Mouse (Mus musculus): ENCODE data around the gene Anks1.

Anks1 gene

DNA sequence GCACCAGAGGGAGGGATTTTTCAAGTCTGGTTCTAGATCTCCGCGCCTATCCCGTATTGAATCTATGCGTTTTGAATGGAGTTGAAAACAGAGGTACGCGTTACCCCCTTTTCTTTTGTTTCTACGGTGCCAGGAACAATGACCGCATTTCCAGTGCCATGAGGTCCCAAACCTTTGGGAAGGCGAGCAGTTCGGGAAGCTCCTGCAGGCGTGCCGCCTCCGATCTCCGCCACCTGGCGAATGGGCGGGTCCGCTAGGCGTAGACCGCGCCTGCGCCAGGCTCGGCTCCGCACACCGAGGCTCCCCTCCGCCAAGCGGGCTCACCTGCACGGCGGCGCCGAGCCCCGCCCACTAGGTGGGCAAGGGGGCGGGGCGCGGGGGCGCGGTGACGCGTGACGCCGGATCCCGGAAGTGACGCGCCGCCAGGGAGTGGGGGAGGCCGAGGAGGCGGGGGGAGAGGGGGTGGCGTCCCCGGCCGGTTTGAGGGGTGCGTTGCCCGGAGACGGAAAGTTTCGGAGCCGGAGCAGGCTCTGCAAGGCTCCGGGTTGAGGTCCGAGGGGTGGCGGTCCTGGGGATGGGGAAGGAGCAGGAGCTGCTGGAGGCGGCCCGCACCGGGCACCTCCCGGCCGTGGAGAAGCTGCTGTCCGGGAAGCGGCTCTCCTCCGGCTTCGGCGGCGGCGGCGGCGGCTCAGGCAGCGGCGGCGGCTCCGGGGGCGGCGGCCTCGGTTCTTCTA lies at the start of gene Anks1:
TSS of gene Anks1 (plus strand) at position 419 of the 734 bp plus-strand sequence.
- peak; percentile 61 for DNase-seq (ENCODE audit: low read depth, low spot score)

GRCm38 (mm10) chr17:27865461-27865860 lies 43.6 kb upstream of the Anks1 start:
- DNase-seq (ENCODE audit: low read depth, low spot score) = no peak

GRCm38 (mm10) chr17:27866737-27867136 lies 42.4 kb upstream of the Anks1 start:
- DNase-seq (ENCODE audit: low read depth, low spot score) = no peak

GRCm38 (mm10) chr17:27871851-27872250 lies 37.3 kb upstream of the Anks1 start:
- DNase-seq (ENCODE audit: low read depth, low spot score) = no peak

GRCm38 (mm10) chr17:27873583-27873982 lies 35.5 kb upstream of the Anks1 start:
- no peak for DNase-seq (ENCODE audit: low read depth, low spot score)

GRCm38 (mm10) chr17:27874510-27874909 lies 34.6 kb upstream of the Anks1 start:
- no peak for DNase-seq (ENCODE audit: low read depth, low spot score)

GRCm38 (mm10) chr17:27881518-27881917 lies 27.6 kb upstream of the Anks1 start:
- peak; percentile 24 for DNase-seq (ENCODE audit: low read depth, low spot score)

DNA sequence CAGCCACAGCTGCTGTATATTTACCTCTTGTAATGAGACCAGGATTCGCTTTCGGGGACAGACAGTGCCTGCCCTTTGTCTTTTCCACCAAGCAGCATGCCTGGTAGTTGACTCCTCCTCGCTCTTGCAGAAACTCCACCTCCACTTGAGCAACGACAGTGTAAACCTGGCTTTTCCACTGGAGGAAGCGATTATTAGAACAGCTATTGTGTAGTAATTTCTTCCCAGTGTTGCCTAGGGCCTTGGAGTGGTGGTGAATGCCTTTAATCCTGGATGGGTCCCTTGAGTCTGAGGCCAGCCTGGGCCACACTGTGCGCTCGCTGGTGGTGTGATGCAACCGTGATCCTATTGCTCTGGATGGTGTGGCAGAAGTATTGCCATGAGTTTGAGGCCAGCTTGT lies 26.0 kb upstream of the Anks1 start:
- no peak for DNase-seq (ENCODE audit: low read depth, low spot score)

GRCm38 (mm10) chr17:27883994-27884393 lies 25.1 kb upstream of the Anks1 start:
- DNase-seq (ENCODE audit: low read depth, low spot score) = no peak

- DNase-seq (ENCODE audit: low read depth, low spot score) = peak; percentile 27
These were observed 22.5 kb upstream of the Anks1 start for GRCm38 (mm10) chr17:27886499-27887210.

- DNase-seq (ENCODE audit: low read depth, low spot score) = peak; percentile 92
These were observed 1.4 kb upstream of the Anks1 start for GRCm38 (mm10) chr17:27907512-27908205.

DNA sequence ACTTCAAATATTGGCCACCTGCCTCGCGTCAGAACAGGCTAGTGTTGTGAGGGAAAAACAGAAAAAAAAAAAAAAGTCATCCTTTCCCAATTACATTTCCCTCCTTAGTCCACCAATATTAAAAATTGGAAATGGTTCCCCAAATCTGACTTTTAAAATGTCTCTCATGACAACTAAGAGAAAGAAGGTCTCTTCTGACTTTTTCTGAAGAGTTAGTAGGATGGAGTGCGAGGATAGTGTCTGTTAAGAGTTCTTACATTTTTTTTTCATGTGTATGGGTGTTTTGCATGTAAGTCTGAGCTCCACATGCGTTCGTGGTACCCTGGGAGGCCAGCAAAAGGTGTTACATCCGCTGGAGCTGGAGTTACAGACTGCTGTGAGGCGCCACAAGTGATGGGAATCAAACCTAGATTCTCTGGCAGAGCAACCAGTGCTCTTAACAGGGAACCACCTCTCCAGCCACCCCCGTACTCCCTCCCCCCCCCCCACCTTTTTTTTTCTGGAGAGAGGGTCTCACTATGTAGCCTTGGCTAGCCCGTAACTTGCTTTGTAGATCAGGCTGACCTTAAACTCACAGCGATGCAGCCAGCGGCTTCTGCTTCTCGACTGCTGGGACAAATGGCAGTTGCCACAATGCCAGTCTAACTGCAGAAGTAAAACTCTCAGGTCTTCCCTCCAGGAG lies 759 bp upstream of the Anks1 start:
- peak; percentile 32 for DNase-seq (ENCODE audit: low read depth, low spot score)

DNA sequence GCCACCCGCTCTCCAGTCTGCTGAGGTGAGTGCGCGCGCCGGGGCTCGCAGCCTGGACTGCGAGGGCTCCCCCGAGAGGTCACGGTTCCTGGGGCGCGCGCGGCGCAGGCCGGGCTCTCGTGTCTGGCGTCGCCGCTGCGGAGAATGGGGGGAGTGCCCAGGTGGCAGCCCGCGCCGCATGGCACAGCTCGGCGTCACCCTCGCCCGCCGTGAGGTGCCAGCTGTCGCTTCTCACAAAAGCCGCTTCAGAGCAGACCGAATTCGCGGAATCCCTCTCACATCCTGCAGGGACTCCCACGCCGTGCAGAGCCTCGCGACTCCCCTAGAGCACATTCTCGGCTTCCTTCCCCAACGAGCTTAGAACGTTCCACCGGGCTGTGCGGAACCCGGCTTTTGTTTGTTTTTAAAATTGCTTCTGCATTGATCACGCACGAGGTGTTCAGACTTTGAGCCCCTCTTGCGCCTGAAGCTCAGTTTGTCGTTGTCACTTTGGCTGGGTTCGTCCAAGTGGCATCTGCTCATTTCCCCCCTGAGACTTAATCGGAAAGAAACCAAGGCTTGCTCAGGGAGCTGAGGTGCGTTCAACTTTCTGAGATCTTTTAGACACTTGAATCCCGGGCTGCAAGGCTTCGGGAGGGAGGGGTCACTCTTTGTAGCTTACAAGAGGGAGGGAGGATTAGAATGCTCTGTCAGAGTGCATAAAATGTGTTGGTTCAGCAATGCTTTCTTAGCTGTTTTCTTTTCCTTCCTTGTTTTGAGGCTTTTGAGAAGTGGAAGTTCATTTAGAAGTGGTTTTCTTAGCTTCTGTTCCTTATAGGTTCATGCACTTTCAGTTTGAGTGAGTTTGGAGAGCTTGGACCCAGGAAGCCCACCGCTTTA lies 755 bp downstream of the Anks1 start, which contains the start of gene Taf11:
TSS of gene Taf11 (minus strand) at position 223 of the 879 bp plus-strand sequence.
- DNase-seq (ENCODE audit: low read depth, low spot score) = no peak

DNA sequence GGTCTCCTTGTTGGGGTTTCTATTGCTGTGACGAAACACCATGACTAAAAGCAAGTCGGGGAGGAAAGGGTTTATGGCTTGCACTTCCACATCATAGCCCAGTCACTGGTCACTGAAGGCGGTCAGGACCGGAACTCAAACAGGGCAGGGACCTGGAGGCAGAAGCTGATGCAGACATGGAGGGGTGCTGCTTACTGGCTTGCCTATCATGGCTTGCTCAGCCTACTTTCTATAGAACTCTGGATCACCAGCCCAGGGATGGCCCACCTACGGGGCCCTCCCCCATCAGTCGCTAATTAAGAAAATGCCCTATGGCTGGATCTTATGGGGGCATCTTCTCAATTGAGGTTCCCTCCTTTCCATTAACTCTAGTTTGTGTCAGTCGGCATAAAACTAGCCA lies 2.3 kb downstream of the Anks1 start:
- DNase-seq (ENCODE audit: low read depth, low spot score) = no peak

DNA sequence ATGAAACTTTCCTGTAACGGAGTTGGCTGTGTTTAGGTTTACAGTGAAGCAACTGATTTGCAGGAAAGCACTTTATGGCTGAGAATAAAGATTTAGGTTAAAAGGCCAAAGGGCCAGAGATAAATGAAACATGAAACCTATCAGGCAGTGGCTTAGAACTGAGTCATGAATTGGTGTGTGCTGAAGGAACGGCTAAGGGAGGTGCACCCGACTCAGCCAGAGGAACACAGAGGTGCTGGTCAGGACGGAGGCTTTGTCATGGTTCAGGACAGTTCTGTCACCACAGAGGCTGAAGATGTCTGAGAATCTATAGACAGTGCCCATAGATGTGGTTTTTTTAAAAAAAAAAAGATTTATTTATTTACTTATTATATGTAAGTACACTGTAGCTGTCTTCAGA lies 5.6 kb downstream of the Anks1 start:
- DNase-seq (ENCODE audit: low read depth, low spot score) = no peak

DNA sequence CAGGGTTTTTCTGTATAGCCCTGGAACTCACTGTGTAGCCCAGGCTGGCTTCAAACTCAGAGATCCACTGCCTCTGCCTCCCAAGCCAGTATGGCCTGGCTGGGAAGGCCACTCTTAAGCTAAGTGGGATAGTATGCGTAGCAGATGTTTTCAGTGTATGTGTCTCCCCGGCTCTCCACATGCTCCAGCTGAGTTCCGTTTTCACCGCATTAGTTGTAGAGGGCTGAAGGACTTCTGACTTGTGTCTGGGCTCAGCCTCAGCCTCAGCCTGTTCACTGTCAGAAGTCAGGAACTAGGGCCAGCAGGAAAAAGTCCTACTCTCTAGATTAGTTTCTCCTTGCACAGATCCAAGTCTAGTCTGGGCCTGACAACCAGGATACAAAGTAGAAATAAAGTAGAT lies 7.3 kb downstream of the Anks1 start:
- DNase-seq (ENCODE audit: low read depth, low spot score) = no peak

- no peak for DNase-seq (ENCODE audit: low read depth, low spot score)
These were observed 11.6 kb downstream of the Anks1 start for GRCm38 (mm10) chr17:27920676-27921075.

DNA sequence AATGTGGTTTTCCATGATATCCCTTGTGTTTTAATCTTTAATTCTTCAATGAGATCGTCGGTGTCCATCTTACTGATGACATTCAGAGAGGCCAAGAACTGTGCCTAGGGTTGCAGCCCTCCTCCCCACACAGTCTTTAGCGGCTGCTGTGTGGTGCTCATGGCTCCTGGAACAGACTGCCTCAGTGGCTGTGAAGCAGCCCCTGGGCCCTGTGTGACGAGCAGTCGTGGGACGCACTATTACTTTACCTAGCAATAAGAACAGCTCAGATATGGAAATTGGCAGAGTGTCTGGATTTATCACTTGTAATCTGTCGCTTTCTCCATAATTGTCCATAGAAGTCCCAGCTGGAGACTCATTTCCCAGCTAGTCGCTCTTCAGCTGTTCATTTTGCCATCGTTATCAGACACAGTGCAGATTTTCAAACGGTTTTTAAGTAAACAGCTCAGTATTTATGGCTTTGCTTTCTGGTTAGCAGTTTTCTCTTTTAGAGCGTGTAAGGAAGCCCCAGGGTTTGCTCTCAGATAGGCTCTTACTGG lies 13.1 kb downstream of the Anks1 start:
- no peak for DNase-seq (ENCODE audit: low read depth, low spot score)

- no peak for DNase-seq (ENCODE audit: low read depth, low spot score)
These were observed 15.9 kb downstream of the Anks1 start for GRCm38 (mm10) chr17:27925054-27925453.

DNA sequence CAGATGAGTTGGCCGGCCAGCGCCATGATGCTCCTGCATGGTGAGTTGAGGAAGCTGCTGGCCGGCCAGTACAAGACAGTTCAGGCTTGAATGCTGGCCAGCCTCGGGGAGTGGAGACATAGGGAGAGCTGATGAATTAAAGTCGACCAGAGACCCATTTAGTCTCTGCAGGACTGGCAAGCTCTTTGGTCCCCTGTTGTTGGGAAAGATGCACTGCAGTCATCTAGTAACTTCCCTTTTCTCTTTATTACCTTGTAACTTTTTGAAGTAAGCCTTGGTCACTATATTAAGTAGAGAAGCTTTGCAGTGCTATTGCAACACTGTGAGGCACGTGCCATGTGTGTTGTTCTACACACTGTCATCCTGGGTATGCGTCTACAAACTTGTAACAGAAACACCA lies 16.4 kb downstream of the Anks1 start:
- no peak for DNase-seq (ENCODE audit: low read depth, low spot score)

- DNase-seq (ENCODE audit: low read depth, low spot score) = no peak
These were observed 21.2 kb downstream of the Anks1 start for GRCm38 (mm10) chr17:27930291-27930690.

All from skeletal muscle tissue, adult 2 months (tissue).